Mouse (Mus musculus): Measurements from ENCODE around the gene Dgkd. TPM values are rescaled to one million over a fixed set of nuclear protein-coding genes. Genes with fewer than 3 reads are reported as not detected.
A peak's percentile ranks its signal among the peaks of the same experiment; 100 is the strongest.

Gene Dgkd
- total RNA-seq, 2 experiments from 2014 or later: 56.9 to 62.1 TPM

GRCm38 (mm10) chr1:87920056-87920614, 67.0 kb downstream of the Dgkd start:
- intact Hi-C loops (cut with DNase I): loop anchor here (5.0 kb wide), 2 partner anchors 138 to 163 kb away; partner anchors contain the start of gene Atg16l1

GRCm38 (mm10) chr1:87922666-87923065, 69.6 kb downstream of the Dgkd start:
- peak; percentile 72 to 84 for DNase-seq
- intact Hi-C loops (cut with DNase I): loop anchor here (1.0 to 5.0 kb wide), 3 partner anchors 69 to 165 kb away; partner anchors contain the start of genes Atg16l1 and Dgkd

More at GRCm38 (mm10) chr1:87920056-87920614, 67.0 kb downstream of the Dgkd start:
- DNase-seq: no peak

GRCm38 (mm10) chr1:87924888-87925287, 71.8 kb downstream of the Dgkd start:
- DNase-seq: no peak
- intact Hi-C loops (cut with DNase I): loop anchor here (5.0 kb wide), 2 partner anchors 143 to 168 kb away; partner anchors contain the start of gene Atg16l1

- DNase-seq: no peak
- intact Hi-C loops (cut with DNase I): no loop called here
These were observed 76.6 kb downstream of the Dgkd start for GRCm38 (mm10) chr1:87929730-87930129.

- peak; percentile 35 to 39 for DNase-seq
- intact Hi-C loops (cut with DNase I): no loop called here
These were observed 80.0 kb downstream of the Dgkd start for GRCm38 (mm10) chr1:87933051-87933450.

- no peak for DNase-seq
- intact Hi-C loops (cut with DNase I): no loop called here
These were observed 82.0 kb downstream of the Dgkd start for GRCm38 (mm10) chr1:87935095-87935494.

- no peak for DNase-seq
- intact Hi-C loops (cut with DNase I): no loop called here
These were observed 82.5 kb downstream of the Dgkd start for GRCm38 (mm10) chr1:87935546-87935945.

- DNase-seq: no peak
- intact Hi-C loops (cut with DNase I): no loop called here
These were observed 83.0 kb downstream of the Dgkd start for GRCm38 (mm10) chr1:87936075-87936474.

- DNase-seq: no peak
- intact Hi-C loops (cut with DNase I): no loop called here
These were observed 83.4 kb downstream of the Dgkd start for GRCm38 (mm10) chr1:87936516-87936915.

- intact Hi-C loops (cut with DNase I): no loop called here
- DNase-seq: no peak
These were observed 88.7 kb downstream of the Dgkd start for GRCm38 (mm10) chr1:87941765-87942164.

- intact Hi-C loops (cut with DNase I): no loop called here
- DNase-seq: peak; percentile 34 to 47
These were observed 94.6 kb downstream of the Dgkd start for GRCm38 (mm10) chr1:87947681-87948091.

- DNase-seq: no peak
- intact Hi-C loops (cut with DNase I): no loop called here
These were observed 98.6 kb downstream of the Dgkd start for GRCm38 (mm10) chr1:87951641-87952040.

GRCm38 (mm10) chr1:87953073-87953472, 100.0 kb downstream of the Dgkd start:
- intact Hi-C loops (cut with DNase I): no loop called here

GRCm38 (mm10) chr1:87958931-87959330, 105.8 kb downstream of the Dgkd start:
- no peak for DNase-seq
- intact Hi-C loops (cut with DNase I): no loop called here

More at GRCm38 (mm10) chr1:87953073-87953472, 100.0 kb downstream of the Dgkd start:
- no peak for DNase-seq

GRCm38 (mm10) chr1:87959532-87959931, 106.4 kb downstream of the Dgkd start:
- DNase-seq: no peak
- intact Hi-C loops (cut with DNase I): no loop called here

- no peak for DNase-seq
- intact Hi-C loops (cut with DNase I): no loop called here
These were observed 106.9 kb downstream of the Dgkd start for GRCm38 (mm10) chr1:87959998-87960431.

GRCm38 (mm10) chr1:87960752-87961151, 107.7 kb downstream of the Dgkd start:
- DNase-seq: no peak
- intact Hi-C loops (cut with DNase I): no loop called here

GRCm38 (mm10) chr1:87961459-87962167, 108.5 kb downstream of the Dgkd start:
- intact Hi-C loops (cut with DNase I): no loop called here
- DNase-seq: no peak

- intact Hi-C loops (cut with DNase I): no loop called here
- DNase-seq: no peak
These were observed 117.3 kb downstream of the Dgkd start for GRCm38 (mm10) chr1:87970381-87970780.

GRCm38 (mm10) chr1:87982291-87982690, 129.2 kb downstream of the Dgkd start:
- DNase-seq: no peak
- intact Hi-C loops (cut with DNase I): no loop called here

GRCm38 (mm10) chr1:87992716-87993115, 139.6 kb downstream of the Dgkd start:
- DNase-seq: no peak
- intact Hi-C loops (cut with DNase I): no loop called here

Data from heart, postnatal 10 days (tissue).